Mouse (Mus musculus): ENCODE data around the gene Ttll13. TPM values are rescaled to one million over a fixed set of nuclear protein-coding genes. Genes with fewer than 3 reads are reported as not detected.

Gene Ttll13
- total RNA-seq (2017), result 0.29 TPM in 1 of 2 replicates, not detected in the other

DNA sequence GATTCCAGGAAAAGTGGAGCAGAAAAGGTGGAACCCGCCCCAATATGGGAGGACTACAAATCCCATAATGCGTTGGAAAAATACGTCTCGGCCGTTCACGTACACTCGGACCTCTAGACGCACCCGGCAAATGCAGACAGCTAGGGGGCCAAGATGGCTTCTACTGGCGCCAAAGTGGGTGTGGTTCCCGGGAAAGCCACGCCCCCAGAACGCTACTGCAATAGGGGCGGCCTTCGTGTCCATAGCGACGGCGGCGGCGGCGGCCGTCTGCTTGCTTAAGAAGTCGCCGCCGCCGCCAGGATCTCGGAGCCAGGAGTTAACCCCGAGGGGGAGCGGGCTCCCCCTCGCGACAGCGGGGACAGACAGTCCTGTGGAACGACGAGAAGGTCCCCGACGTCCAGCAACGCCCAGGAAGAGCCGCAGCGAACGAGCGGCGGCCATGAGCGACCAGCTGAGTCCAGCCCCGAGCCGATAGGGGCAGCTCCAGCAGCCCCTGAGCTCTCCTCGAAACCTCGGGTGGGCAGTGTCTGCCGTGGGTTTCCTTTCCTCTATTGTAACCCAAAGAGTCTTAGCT, at the start of gene Ttll13:
Ttll13 (plus strand) TSS at position 229 of the 574 bp plus-strand sequence.
- ATAC-seq (replicated peaks; ENCODE audit: low read depth, poor library complexity, severe bottlenecking), result peak; percentile 98

DNA sequence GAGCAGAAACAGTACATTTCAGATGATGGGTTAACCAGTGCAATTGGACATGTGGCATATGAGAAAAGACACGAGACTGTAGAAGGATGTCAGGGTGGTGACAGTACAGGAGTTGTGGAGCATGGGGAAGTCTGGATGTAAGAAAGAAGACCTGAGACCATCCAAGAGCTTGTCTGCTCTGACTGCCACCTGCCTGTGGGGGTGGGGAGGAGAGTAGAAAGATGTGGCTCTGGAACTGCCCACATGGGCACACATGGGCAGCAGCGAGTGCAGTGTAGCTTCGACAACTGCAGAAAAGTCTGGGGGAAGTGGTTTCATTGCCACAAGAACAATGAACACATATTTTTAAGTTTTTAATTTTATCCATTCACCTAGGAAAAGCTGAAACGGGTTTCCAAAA, 48.8 kb upstream of the Ttll13 start:
- ATAC-seq (replicated peaks; ENCODE audit: low read depth, poor library complexity, severe bottlenecking), result 0 out of 2 replicates have a peak, but pooled peaks have one; percentile 16

- ATAC-seq (replicated peaks; ENCODE audit: low read depth, poor library complexity, severe bottlenecking), result peak; percentile 66
These were observed 48.0 kb upstream of the Ttll13 start for GRCm38 (mm10) chr7:80197941-80198778.

GRCm38 (mm10) chr7:80198863-80199262, 47.3 kb upstream of the Ttll13 start:
- no peak for ATAC-seq (replicated peaks; ENCODE audit: low read depth, poor library complexity, severe bottlenecking)

DNA sequence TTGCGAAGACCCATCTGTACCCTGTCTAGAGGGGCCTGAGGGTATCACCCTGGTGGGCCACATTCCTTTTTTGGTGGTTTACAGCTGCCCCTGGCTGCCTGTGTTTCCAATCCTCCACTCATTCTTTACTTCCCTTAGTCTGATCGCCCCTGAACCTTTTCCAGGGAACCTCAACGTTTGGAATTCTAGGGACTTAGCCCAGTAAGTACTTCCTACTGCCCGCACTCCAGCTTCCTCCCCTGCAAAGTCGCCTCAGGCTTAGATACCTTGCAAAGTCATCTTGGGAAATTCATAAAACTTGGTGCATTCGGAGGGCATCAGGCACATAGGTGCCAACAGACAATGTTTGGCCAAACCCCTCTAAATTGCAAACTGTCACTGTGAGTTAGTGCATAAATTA, 46.9 kb upstream of the Ttll13 start:
- ATAC-seq (replicated peaks; ENCODE audit: low read depth, poor library complexity, severe bottlenecking), result no peak

- no peak for ATAC-seq (replicated peaks; ENCODE audit: low read depth, poor library complexity, severe bottlenecking)
These were observed 46.2 kb upstream of the Ttll13 start for GRCm38 (mm10) chr7:80199851-80200587.

- no peak for ATAC-seq (replicated peaks; ENCODE audit: low read depth, poor library complexity, severe bottlenecking)
These were observed 45.6 kb upstream of the Ttll13 start for GRCm38 (mm10) chr7:80200588-80200945.

- no peak for ATAC-seq (replicated peaks; ENCODE audit: low read depth, poor library complexity, severe bottlenecking)
These were observed 45.1 kb upstream of the Ttll13 start for GRCm38 (mm10) chr7:80200963-80201539.

- no peak for ATAC-seq (replicated peaks; ENCODE audit: low read depth, poor library complexity, severe bottlenecking)
These were observed 44.2 kb upstream of the Ttll13 start for GRCm38 (mm10) chr7:80201888-80202540.

GRCm38 (mm10) chr7:80202961-80203360, 43.2 kb upstream of the Ttll13 start:
- no peak for ATAC-seq (replicated peaks; ENCODE audit: low read depth, poor library complexity, severe bottlenecking)

GRCm38 (mm10) chr7:80203638-80204096, 42.5 kb upstream of the Ttll13 start:
- ATAC-seq (replicated peaks; ENCODE audit: low read depth, poor library complexity, severe bottlenecking), result peak; percentile 61

GRCm38 (mm10) chr7:80204362-80204761, 41.8 kb upstream of the Ttll13 start:
- no peak for ATAC-seq (replicated peaks; ENCODE audit: low read depth, poor library complexity, severe bottlenecking)

DNA sequence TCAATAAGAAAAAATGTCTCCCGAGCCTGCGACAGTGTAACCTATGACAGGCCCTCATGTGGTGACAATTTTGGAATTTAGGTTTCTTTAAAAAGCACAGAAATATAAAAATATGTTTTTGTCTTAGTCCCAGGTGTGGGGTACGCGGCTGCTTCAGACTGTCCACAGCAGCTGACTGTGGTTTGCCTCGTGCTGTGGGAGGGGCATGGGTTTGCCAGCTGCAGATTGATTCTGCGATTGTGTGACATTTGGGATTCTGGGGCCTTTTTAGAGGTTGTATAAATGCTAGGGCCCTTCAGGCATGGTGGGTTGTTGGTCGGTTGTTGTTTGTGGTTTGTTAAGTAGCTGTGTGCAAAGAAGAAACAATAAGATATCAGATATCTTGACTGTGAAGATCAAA, 41.2 kb upstream of the Ttll13 start:
- ATAC-seq (replicated peaks; ENCODE audit: low read depth, poor library complexity, severe bottlenecking), result no peak

- ATAC-seq (replicated peaks; ENCODE audit: low read depth, poor library complexity, severe bottlenecking), result no peak
These were observed 40.2 kb upstream of the Ttll13 start for GRCm38 (mm10) chr7:80205705-80206589.

GRCm38 (mm10) chr7:80207314-80207731, 38.9 kb upstream of the Ttll13 start:
- no peak for ATAC-seq (replicated peaks; ENCODE audit: low read depth, poor library complexity, severe bottlenecking)

DNA sequence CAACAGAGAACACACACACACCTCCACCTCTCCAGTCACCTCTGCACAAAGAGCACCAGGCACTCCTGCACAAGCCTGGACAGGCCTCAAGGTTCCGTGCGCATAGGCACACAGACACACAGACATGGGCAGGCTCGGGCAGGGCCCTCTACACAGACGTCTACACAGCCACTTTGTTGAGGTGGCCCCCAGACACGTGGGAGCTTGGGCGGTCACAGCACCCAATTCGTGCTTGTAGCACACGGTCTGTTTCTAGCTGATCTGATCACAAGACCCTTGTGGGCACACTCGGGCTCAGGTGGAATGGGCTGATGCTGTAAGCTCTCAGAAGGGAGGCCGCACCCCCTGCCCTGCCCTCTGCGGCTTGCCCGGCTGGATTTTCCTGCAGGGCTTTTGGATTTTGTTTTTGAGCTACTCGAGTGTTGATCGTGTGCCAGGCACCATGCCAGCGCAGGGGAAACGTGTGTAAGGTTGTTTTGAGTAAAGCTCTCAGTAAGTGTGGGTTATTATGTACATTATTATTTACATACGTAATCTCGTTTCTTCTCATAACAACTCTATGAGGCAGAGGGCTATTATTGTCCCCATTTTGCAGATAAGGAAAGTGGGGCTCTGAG, 38.0 kb upstream of the Ttll13 start:
- ATAC-seq (replicated peaks; ENCODE audit: low read depth, poor library complexity, severe bottlenecking), result no peak

- ATAC-seq (replicated peaks; ENCODE audit: low read depth, poor library complexity, severe bottlenecking), result peak; percentile 60
These were observed 37.3 kb upstream of the Ttll13 start for GRCm38 (mm10) chr7:80208738-80209430.

- ATAC-seq (replicated peaks; ENCODE audit: low read depth, poor library complexity, severe bottlenecking), result peak; percentile 62
These were observed 36.5 kb upstream of the Ttll13 start for GRCm38 (mm10) chr7:80209669-80210068.
